Mouse (Mus musculus) hindbrain, embryonic 16.5 days (tissue): ENCODE data around the gene Tln1. TPM values are rescaled to one million over a fixed set of nuclear protein-coding genes. Genes with fewer than 3 reads are reported as not detected.

ENCODE experiments used
- ATAC-seq: fragments of 200-750 bp; cut with Nextera tagmentation; 2 replicates; pipeline ENCODE4 v1.8.0; 2017; ENCODE audit warnings: moderate TSS enrichment, moderate library complexity
- H3K27ac ChIP-seq: fragments of 300-500 bp; sonication (generic); 2 replicates; pipeline ENCODE4 v1.5.1; 2014; ENCODE audit warnings: low read depth, mild to moderate bottlenecking, control low read depth, low read length, moderate library complexity
- H3K27me3 ChIP-seq: fragments of 300-500 bp; sonication (generic); replicated peaks from 2 replicates; pipeline ENCODE4 v1.6.1; 2014; ENCODE audit warnings: low read length; ENCODE audit not compliant: control insufficient read depth, insufficient read depth
- H3K36me3 ChIP-seq: fragments of 300-500 bp; sonication (generic); 2 replicates; pipeline ENCODE4 v1.6.1; 2014; ENCODE audit warnings: mild to moderate bottlenecking, low read length, moderate library complexity, mixed read lengths; ENCODE audit not compliant: control insufficient read depth, insufficient read depth
- H3K4me1 ChIP-seq: fragments of 300-500 bp; sonication (generic); 2 replicates; pipeline ENCODE4 v1.6.1; 2014; ENCODE audit warnings: low read depth, low read length; ENCODE audit not compliant: control insufficient read depth, insufficient read depth
- H3K4me2 ChIP-seq: fragments of 300-500 bp; sonication (generic); 2 replicates; pipeline ENCODE4 v1.6.1; 2014; ENCODE audit warnings: mild to moderate bottlenecking, low read length, control low read depth, moderate library complexity
- H3K4me3 ChIP-seq: fragments of 300-500 bp; sonication (generic); 2 replicates; pipeline ENCODE4 v1.5.1; 2014; ENCODE audit warnings: mild to moderate bottlenecking, low read length, control low read depth, moderate library complexity
- H3K9ac ChIP-seq: fragments of 300-500 bp; sonication (generic); 2 replicates; pipeline ENCODE4 v1.6.1; 2014; ENCODE audit warnings: low read depth, mild to moderate bottlenecking, control low read depth, low read length, moderate library complexity
- H3K9me3 ChIP-seq: fragments of 300-500 bp; sonication (generic); 2 replicates; pipeline ENCODE4 v1.6.1; 2014; ENCODE audit warnings: mild to moderate bottlenecking, low read length, moderate library complexity; ENCODE audit not compliant: control insufficient read depth
- WGBS: fragments of 180-500 bp; shearing (Covaris S2); extraction: QIAGEN DNeasy Blood & Tissue Kit; methylation state at CpG from one replicate; pipeline ENCODE4 v1.1.7; 2014; 5-methylcytosine and 5-hydroxymethylcytosine counted together
- polyA plus RNA-seq: library from polyadenylated mRNA; unstranded; fragments of >200 nt; fragmentation: Nextera tagmentation; extraction: Ambion mirVana; gene quantifications from 2 replicates; pipeline ENCODE4 v1.2.1, GENCODE M21; 2015

Tln1 gene
- polyA plus RNA-seq, 1 experiment from 2014 or later, result 61.1 TPM

GRCm38 (mm10) chr4:43580721-43581120, 18.2 kb upstream of the Tln1 start:
- H3K4me3 ChIP-seq, result no peak overlapping the region
- no peak overlapping the region for H3K9ac ChIP-seq
- no peak overlapping the region for H3K4me2 ChIP-seq
- ATAC-seq, result no peak
- no peaks in the 10 kb centered on the region for H3K27me3 ChIP-seq
- no peaks in the 10 kb centered on the region for H3K9me3 ChIP-seq
- peaks cover 30% of the 10 kb centered on the region for H3K4me1 ChIP-seq
- WGBS, result 94% methylated on average over 5 of the region's 5 CpGs
- H3K36me3 ChIP-seq, result peaks cover 28% of the 10 kb centered on the region
- H3K27ac ChIP-seq, result no peak overlapping the region

- H3K9ac ChIP-seq, result peak overlapping the region; percentile 97; the same call in 1 of the 2 replicates
- H3K36me3 ChIP-seq, result peaks cover 28% of the 10 kb centered on the region
- ATAC-seq, result no peak
- H3K9me3 ChIP-seq, result no peaks in the 10 kb centered on the region
- WGBS, result 77% methylated on average over 6 of the region's 6 CpGs
- no peak overlapping the region for H3K27ac ChIP-seq
- H3K27me3 ChIP-seq, result no peaks in the 10 kb centered on the region
- H3K4me1 ChIP-seq, result peaks cover 40% of the 10 kb centered on the region
- H3K4me2 ChIP-seq, result peak overlapping the region; percentile 85
- H3K4me3 ChIP-seq, result peak overlapping the region; percentile 94
Measured at GRCm38 (mm10) chr4:43579731-43580130, 17.2 kb upstream of the Tln1 start.

GRCm38 (mm10) chr4:43579256-43579655, 16.8 kb upstream of the Tln1 start:
- Histone ChIP-seq H3K27ac (peak overlapping the region; percentile 86), H3K36me3 (peaks cover 28% of the 10 kb centered on the region), H3K27me3 (no peaks in the 10 kb centered on the region), H3K4me2 (peak overlapping the region; percentile 85), H3K4me1 (peaks cover 41% of the 10 kb centered on the region), H3K9me3 (no peaks in the 10 kb centered on the region), H3K9ac (peak overlapping the region; percentile 97), H3K4me3 (peak overlapping the region; percentile 94)
- ATAC-seq, result no peak
- WGBS, result 7% methylated on average over 10 of the region's 10 CpGs

- peak within 1 kb of the TSS; percentile 94 for H3K4me3 ChIP-seq
- H3K4me1 ChIP-seq, result peaks cover 41% of the 10 kb centered on the region
- no peaks in the 10 kb centered on the region for H3K27me3 ChIP-seq
- peaks cover 24% of the 10 kb centered on the region for H3K36me3 ChIP-seq
- H3K9ac ChIP-seq, result peak within 1 kb of the TSS; percentile 97
- no peaks in the 10 kb centered on the region for H3K9me3 ChIP-seq
- under 1% methylated on average over 75 of the region's 76 CpGs for WGBS
- H3K4me2 ChIP-seq, result peak within 1 kb of the TSS; percentile 85
- peak; percentile 92 for ATAC-seq
- H3K27ac ChIP-seq, result peak within 1 kb of the TSS; percentile 86
Measured at GRCm38 (mm10) chr4:43578376-43579204, 16.1 kb upstream of the Tln1 start, which contains the start of the genes Rgp1 and Gba2. Gene Rgp1, plus strand, starts transcription at chr4:43578715. Gene Gba2, minus strand, starts transcription at chr4:43578873.

GRCm38 (mm10) chr4:43577237-43577881, 14.9 kb upstream of the Tln1 start:
- 56% methylated on average over 8 of the region's 8 CpGs for WGBS
- no peak for ATAC-seq
- Histone ChIP-seq H3K9ac (peak overlapping the region; percentile 97), H3K4me1 (peaks cover 41% of the 10 kb centered on the region), H3K27me3 (no peaks in the 10 kb centered on the region), H3K9me3 (no peaks in the 10 kb centered on the region), H3K27ac (no peak overlapping the region), H3K36me3 (peaks cover 21% of the 10 kb centered on the region), H3K4me2 (peak overlapping the region; percentile 85), H3K4me3 (peak overlapping the region; percentile 94)

- H3K4me1 ChIP-seq, result peaks cover 41% of the 10 kb centered on the region
- no peaks in the 10 kb centered on the region for H3K9me3 ChIP-seq
- H3K36me3 ChIP-seq, result peaks cover 18% of the 10 kb centered on the region
- no peak overlapping the region for H3K27ac ChIP-seq
- ATAC-seq, result no peak
- peak overlapping the region; percentile 3; the same call in 1 of the 2 replicates for H3K4me3 ChIP-seq
- no peak overlapping the region for H3K9ac ChIP-seq
- H3K27me3 ChIP-seq, result no peaks in the 10 kb centered on the region
- 58% methylated on average over 2 of the region's 2 CpGs for WGBS
- peak overlapping the region; percentile 38 for H3K4me2 ChIP-seq
Measured at GRCm38 (mm10) chr4:43575356-43575755, 12.9 kb upstream of the Tln1 start.

- no peak overlapping the region for H3K4me3 ChIP-seq
- 89% methylated on average over 4 of the region's 4 CpGs for WGBS
- no peak for ATAC-seq
- H3K27ac ChIP-seq, result no peak overlapping the region
- peaks cover 32% of the 10 kb centered on the region for H3K36me3 ChIP-seq
- H3K4me1 ChIP-seq, result peaks cover 32% of the 10 kb centered on the region
- no peaks in the 10 kb centered on the region for H3K9me3 ChIP-seq
- H3K4me2 ChIP-seq, result no peak overlapping the region
- no peak overlapping the region for H3K9ac ChIP-seq
- no peaks in the 10 kb centered on the region for H3K27me3 ChIP-seq
Measured at GRCm38 (mm10) chr4:43573561-43573960, 11.1 kb upstream of the Tln1 start.

- Histone ChIP-seq H3K9ac (no peak overlapping the region), H3K9me3 (no peaks in the 10 kb centered on the region), H3K4me2 (no peak overlapping the region), H3K4me1 (peaks cover 19% of the 10 kb centered on the region), H3K36me3 (peaks cover 51% of the 10 kb centered on the region), H3K4me3 (no peak overlapping the region), H3K27me3 (no peaks in the 10 kb centered on the region), H3K27ac (no peak overlapping the region)
- no peak for ATAC-seq
- WGBS, result 96% methylated on average over 6 of the region's 6 CpGs
Measured at GRCm38 (mm10) chr4:43571395-43572045, 9.0 kb upstream of the Tln1 start.

- peaks cover 63% of the 10 kb centered on the region for H3K36me3 ChIP-seq
Measured at GRCm38 (mm10) chr4:43567140-43567539, 4.6 kb upstream of the Tln1 start.

More at GRCm38 (mm10) chr4:43567140-43567539, 4.6 kb upstream of the Tln1 start:
- 88% methylated on average over 9 of the region's 9 CpGs for WGBS
- H3K27ac ChIP-seq, result no peak overlapping the region
- H3K4me2 ChIP-seq, result no peak overlapping the region
- H3K4me1 ChIP-seq, result peaks cover 13% of the 10 kb centered on the region
- H3K4me3 ChIP-seq, result no peak overlapping the region
- H3K9ac ChIP-seq, result no peak overlapping the region
- ATAC-seq, result no peak
- no peaks in the 10 kb centered on the region for H3K27me3 ChIP-seq
- no peaks in the 10 kb centered on the region for H3K9me3 ChIP-seq
